Mouse (Mus musculus) G1E-ER4 (cell line): ENCODE data around the gene Fam129c. TPM values are rescaled to one million over a fixed set of nuclear protein-coding genes. Genes with fewer than 3 reads are reported as not detected.

Experiments
- GATA1 ChIP-seq: IDR thresholded peaks from one replicate; pipeline ENCODE4 v1.8.0; 2012; ENCODE audit warnings: low read length, inconsistent platforms
- polyA plus RNA-seq: library from polyadenylated mRNA; stranded (reverse); fragments of >175 nt; gene quantifications from 2 replicates; pipeline ENCODE4 v1.2.3, GENCODE M21; 2012

Gene Fam129c
- polyA plus RNA-seq = 7.9 and 8.6 TPM in 2 replicates

GRCm38 (mm10) chr8:71597451-71597850 is at the start of gene Fam129c:
Fam129c (plus strand) TSS chr8:71597648.
- no peak for TF ChIP-seq GATA1

GRCm38 (mm10) chr8:71550754-71551153 is 46.7 kb upstream of the Fam129c start:
- TF ChIP-seq GATA1 = no peak

DNA sequence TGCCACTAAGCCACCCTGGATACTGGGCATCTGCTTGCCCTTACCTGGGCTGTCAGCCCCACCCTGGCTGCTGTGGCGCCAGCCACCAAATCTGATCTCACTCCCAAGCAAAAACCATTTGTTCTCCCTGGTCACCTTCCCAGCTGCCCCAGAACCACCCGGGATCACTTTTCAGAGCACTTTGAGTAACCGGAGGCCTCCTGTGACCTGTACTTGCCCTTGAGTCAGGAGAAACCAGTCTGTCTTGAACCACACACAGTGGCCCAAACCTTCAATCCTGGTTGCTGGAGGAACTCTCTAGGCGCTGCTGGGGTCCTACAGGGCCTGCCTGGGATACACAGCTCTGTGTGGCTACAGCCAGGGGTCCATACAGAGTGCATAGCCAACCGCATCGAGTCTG is 44.7 kb upstream of the Fam129c start:
- no peak for TF ChIP-seq GATA1

DNA sequence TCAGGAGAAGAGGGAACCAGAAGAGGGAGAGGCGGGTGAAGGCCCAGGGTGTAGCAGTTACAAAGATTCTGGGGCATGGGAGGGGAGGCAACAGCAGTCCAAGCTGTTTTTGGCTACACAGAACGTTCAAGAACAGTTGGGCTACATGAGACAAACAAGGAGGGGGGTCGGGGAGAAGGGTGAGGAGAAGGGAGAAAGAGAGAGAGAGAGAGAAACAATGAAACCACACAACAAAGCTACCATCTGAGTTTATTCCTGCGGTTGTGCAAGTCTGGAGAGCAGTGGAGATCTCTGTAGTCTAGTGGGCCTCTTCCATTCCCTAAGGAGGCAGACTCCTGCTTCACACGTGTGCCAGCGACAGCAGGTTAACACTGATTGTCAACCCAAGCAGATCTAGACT is 43.4 kb upstream of the Fam129c start:
- no peak for TF ChIP-seq GATA1

DNA sequence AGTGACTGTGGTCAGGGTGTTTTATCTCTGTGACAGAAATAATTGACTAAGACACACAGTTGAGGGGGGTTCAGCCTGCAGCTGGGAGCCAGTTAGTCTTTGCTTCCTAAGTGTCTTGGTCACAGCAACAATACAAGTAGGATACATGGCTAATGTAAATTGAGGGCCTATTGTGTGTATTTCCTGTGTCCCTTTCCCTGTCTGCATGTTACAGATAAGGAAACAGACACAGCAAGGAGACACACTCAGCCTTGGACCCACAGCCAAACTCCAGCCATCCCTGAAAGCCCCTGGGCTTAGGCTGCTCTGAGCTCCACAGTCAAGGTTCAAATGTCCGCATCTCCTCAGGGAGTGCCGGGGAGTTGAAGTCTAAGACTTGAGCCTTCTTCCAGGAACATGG is 42.8 kb upstream of the Fam129c start:
- TF ChIP-seq GATA1 = no peak

GRCm38 (mm10) chr8:71558071-71558957 is 39.1 kb upstream of the Fam129c start, which contains the start of gene Tmem221:
Tmem221 (minus strand) TSS chr8:71558871.
- TF ChIP-seq GATA1 = no peak

DNA sequence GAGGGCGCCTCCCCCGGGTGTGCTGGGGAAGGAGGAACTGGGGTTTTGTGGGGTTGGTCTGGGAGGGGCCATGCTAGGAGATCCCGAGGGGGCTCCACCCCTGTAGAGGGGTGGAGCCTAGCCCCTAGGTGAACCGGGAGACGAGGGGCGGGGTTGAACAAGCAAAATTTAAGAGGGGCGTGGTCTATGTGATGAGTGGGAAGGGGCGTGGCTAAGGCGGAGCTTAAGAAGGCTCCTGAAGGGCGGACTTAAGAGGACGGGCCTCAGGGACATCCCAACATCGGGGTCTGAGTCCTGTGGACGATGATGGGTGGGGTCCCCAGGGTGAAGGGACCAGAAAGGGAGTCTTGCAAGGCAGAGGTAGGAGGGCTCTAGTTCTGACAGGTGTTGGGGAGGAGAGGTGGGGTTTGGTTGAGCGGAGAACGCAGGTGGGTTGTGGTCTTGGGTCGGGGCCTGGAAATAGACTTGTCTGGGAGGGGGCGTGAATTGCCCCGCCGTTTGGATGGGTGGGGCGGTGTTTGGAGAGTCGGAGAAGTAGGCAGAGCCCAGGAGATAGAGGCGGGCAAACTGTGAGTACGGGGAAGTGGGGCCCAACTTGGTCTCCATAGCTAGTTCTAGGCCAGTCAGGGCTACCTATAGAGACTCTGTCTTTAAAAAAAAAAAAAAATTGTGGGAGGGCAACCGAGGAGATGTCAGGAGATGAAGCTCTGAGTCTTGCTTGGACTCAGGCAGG is 38.3 kb upstream of the Fam129c start:
- no peak for TF ChIP-seq GATA1

GRCm38 (mm10) chr8:71560071-71560470 is 37.4 kb upstream of the Fam129c start:
- no peak for TF ChIP-seq GATA1

DNA sequence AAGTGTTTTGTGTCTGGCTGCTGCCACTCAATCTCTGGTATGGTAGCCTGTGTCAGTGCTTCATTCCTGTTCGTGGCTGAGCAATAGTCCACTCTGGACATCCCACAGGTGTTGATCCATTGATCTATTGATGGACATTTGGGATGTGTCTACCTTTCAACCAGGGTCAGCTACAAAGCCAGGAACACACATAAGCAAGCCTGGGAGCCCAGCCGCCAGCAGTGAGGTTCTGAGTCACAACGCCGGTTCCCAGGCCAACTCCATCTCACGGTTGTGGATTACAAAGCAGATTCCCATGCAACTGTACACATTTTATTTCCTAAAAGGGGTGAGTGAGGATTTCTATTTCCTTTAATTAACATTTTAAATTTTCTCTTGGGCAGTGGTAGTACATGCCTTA is 36.7 kb upstream of the Fam129c start:
- no peak for TF ChIP-seq GATA1

DNA sequence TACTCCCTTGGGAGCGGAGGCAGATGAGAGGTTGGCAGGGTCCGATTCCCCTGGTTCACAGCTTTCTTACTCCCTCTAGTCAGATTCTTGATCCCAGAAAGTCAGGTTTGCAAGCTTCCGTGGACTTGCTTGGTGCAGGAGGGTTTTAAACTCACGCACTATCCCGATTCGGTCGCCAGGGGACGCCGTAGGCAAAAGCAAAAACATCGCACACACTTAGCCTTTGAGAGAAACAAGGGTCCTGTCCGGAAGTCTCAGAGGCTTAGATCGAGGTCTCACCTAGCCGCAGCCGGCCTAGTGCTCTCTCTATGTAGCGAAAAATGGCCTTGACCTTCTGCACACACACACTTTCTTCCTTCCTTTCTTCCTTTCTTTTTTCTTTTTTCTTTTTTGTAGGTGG is 36.0 kb upstream of the Fam129c start:
- TF ChIP-seq GATA1 = no peak

DNA sequence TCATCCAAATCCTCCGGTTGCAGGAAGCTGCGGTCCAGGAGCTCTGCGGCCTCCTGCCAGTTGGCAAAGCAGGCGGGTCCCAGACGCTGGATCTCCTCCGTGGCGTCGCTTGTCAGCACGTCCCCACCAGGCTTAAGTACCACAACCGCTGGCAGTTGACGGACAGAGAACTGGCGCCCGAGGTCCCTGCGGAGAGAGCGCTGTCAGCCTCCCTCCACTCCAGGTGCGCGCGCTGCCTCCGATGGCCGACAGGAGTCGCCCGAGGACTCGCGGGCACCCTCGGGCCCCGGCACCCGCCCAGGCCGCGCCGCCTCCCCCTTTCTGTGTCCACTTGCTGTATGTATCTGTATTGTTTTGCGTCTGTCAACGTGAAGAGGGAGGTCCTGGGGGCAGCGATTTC is 34.7 kb upstream of the Fam129c start:
- TF ChIP-seq GATA1 = no peak

GRCm38 (mm10) chr8:71563992-71564391 is 33.5 kb upstream of the Fam129c start:
- no peak for TF ChIP-seq GATA1

- no peak for TF ChIP-seq GATA1
Measured at GRCm38 (mm10) chr8:71566501-71566900, 30.9 kb upstream of the Fam129c start, which contains the start of gene Nxnl1. Nxnl1 (minus strand) TSS chr8:71566601.

- no peak for TF ChIP-seq GATA1
Measured at GRCm38 (mm10) chr8:71567587-71567986, 29.9 kb upstream of the Fam129c start.

DNA sequence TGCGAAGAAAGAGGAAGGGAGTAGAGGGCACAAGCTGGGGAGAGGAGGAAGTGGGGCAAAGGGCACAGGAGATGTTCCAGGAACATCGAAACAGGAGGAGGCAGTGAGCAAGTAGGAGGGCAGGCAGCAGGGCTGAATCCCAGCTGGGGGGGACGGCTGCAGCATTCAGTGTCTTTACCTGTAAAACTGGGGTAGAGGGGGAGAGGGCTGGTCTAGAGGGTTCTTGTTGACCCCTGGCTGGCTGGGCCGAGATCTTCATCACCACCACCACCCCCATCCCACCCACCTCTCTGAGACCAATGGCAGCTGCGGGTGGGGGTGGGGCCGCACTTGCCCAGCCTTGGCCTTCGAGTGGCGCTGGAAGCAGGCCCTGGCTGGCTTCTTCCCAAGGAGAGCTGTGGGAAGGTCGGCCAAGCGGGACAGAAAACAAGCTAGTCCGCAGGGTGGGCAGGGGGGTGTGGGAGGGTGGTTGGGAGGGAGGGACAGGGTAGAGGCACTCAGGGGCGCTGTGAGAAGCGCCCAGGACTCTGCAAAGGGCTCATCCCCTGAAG is 29.0 kb upstream of the Fam129c start, which contains the start of gene Slc27a1:
Gene Slc27a1, plus strand, starts transcription at position 496 of the 551 bp plus-strand sequence.
- no peak for TF ChIP-seq GATA1

DNA sequence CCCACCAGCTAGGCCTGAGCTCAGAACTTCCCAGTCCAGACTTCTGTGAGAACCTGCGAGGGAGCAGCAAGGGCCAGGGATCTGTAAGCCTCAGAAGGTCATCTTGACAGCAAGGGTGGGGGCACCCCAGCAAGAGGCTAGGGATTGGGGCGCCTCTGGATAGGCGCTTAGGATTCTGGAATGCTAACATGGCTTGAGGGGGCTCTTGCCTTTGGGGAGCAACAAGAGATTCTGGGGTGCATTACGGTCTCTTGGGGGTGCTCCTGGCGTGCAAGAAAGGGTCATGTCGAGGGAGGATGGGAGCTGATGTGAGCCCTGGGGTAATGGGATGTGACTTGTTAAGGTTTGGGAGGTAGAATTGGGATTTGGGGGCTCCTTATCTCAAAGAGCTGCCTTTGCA is 28.5 kb upstream of the Fam129c start:
- TF ChIP-seq GATA1 = no peak
